Mouse (Mus musculus) CD8-positive naive resting alpha-beta T cell, adult 2 months (primary cell): ENCODE results near the gene C1ra.
"Not testable (repeated sequence)": the region's sequence is repeated elsewhere in the genome, so short reads cannot be mapped to it uniquely, and the experiment has no call there.

Experiments
- DNase-seq, 2 experiments: peaks; one replicate each; pipeline ENCODE4 v3.0.0; 2022; ENCODE audit warnings: low read depth in 2 of 2, low spot score in 2 of 2

The C1ra gene

DNA sequence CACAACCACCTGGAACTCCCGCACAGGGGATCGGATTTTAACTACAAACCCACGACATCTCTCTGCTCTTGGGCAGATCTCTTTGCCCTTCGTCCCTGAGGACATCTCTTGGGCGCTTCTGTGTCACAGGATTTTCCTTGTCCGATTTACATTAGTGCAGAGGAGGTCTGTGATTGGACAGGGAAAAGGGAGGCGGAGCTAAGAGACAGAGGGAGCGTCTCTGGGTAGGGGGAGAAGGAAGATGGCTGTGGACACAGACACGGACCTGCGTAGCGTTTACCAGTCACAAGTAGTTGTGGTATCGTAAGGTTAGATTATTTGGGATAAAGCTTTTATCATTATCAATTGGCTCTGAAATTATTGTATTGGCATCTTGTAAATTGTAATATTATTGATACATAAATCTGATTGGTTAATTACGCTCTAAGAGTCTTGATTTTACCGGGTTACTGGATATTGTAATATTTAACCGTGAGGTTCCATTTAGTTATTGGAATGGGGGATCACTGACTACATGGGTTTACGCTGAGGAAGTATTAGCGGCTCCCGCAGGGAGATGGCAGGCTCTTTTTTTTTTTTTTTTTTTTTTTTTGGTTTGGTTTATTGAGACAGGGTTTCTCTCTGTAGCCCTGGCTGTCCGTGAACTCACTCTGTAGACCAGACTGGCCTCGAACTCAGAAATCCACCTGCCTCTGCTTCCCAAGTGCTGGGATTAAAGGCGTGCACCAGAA lies 26.6 kb upstream of the C1ra start:
- no peak for DNase-seq

DNA sequence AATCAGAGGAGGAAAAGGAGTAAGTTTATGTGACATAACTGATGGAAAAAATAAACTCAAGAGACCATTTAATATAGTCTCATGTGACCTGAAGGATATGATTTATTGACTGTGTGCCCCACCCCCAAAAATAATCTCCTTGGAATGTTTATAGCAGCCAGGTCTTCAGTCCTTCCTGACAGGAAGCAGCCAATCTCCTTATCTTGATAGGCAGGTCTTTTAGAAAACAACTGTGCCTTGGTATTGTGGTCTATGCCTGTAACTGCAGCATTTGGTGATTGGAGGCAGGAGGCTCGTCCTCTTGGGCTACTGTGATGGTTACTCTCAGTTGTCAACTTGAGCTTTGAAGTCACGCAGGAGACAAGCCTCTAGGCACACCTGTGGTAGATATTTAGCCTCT lies 24.7 kb upstream of the C1ra start:
- DNase-seq = no peak

DNA sequence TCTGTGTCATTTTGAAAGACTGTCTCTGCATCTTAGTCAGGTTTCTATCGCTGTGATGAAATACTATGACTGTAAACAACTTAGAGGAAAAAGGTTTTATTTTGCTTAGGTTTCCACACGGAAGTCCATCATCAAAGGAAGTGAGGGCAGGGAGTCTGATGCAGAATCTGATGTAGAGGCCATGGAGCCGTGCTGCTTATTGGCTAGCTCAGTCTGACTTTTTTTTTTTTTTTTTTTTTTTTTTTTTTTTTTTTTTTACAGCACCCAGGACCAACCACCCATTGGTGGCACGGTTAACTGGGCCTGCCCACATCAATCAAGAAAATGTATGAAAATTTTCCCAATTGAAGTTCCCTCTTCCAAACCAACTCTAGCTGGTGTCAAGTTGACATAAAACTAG lies 23.3 kb upstream of the C1ra start:
- no peak for DNase-seq

DNA sequence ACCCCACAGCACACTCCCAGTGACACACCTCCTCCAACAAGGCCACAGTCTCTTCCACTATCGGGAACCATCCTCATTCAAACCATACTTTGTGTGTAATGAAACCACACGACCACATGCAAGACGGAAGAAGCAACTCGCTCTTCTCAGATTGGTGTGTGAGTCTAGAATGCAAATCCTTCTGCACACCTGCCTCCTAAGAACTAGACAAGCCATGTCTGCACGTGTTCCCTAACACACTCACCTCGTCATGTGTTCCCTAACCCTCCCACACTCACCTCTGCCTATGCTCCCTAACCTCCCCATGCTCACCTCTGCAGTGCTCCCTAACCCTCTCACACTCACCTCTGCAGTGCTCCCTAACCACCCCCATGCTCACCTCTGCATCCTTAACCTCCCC lies 20.8 kb upstream of the C1ra start:
- no peak for DNase-seq

DNA sequence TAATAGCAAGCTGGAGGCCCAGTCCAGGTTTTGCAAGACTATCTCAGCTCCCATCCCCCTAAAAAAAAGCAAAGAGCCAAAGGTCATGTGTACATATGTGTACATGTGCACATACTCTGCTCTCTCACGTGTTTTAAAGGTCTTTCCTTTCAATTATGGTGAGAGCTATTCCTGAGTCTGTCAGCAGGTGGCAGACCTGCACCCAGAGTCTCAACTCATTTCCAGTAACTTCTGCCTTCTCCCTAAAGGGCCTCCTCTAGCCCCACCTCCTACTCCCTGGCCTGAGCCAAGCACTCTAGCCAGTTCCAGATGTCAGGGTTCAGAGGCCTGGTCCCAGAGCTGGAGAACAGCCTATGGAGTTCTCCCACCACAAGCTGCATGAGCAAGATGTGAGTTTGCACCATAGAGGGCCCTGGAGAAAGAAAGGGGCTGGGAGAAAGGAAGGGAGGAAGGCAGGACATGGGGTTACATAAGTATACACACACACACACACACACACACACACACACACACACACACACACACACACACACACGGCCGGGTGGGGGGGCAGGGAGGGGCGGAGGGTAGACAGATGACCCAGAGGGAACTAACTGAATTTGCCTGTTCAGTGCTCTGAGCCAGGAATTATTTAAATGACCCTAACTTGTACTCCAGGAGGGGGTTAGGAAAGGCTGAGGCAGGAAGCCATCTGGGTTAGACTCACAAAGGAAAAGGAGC lies 19.2 kb upstream of the C1ra start, which contains the start of gene C1rl:
TSS of gene C1rl (plus strand) at position 272 of the 720 bp plus-strand sequence.
- DNase-seq = peak; percentile 10 to 54

DNA sequence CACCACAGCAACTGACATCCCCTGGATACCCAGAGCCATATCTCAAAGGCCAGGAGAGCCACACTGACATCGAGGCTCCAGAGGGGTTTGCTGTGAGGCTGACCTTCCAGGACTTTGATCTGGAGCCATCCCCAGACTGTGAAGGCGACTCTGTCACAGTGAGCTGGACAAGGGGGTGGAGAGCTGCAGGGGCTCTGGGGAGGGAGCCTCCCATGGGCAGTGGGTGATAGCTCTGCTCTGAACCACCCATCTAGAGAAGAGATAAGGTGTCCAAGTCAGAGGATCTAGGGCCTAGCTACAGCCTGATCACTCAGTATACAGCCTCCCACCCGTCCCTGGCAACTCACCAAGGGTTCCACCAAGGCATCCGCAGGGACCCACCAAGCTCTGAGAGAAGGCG lies 18.3 kb upstream of the C1ra start:
- DNase-seq = no peak

DNA sequence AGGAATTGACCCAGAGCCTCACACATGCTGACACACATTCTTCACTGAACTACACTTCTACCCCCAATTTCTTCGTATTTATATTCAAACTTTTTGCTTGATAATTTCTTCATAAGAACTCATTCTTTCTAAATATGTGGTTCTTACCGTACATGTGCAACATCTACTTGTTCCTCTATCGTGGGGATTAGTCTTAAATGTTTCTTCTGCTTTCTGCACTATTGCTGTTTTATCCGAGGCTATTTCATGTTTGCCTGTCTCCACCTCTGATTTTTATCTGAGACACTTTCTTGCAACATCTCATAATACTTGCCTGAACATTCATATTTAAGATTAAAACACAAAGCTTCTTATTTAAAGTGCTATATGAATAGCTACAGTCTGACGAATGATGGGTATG lies 16.2 kb upstream of the C1ra start:
- no peak for DNase-seq

DNA sequence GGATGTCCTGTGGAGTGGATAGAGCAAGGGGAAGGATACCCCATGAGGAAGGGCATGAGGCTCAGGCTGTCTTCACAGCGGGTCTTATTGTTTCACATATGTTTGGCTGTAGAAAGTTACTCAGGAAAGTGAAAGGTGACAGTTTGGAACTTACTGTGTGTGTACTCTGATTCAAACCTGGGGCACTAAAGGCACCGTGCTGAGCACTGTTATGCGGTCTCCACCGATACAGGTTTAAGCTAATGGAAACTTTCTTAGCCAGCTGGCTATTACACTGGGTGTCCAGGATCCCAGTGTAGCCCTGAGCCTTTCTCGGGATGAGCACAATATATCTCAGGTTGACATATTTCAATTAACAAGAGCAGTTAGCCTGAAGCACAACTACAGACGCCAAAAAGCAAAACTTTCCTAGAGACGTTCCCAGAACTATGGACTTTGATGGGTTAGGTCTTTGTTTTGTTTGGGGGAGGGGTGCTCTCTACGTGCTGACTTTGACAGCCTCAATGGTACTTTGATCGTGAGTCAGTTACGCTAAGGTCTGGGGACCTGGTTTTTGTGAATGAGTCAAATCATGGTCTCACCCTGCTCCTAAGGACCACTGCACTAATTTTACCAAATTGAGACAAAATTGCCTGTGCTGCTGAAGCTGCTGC lies 12.2 kb upstream of the C1ra start:
- DNase-seq = no peak

DNA sequence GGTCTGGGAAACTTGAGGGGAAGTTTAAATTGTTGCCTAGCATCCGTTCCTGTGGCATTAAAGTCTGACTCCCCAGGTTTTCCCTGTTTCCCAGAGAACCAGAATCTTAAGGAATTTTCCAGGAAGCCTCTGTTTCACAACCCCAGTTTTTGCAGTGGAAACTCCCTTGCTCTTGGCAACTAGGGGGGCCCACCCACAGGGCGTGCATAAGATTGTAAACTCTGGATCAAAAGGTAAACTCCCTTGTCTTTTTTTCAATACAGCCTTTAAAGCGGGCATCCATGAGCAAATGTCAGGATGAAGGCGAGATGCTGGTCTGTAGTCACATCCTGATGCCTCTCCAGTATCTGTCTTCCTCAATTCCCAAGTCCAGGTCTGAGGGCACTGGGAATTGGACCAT lies 10.7 kb upstream of the C1ra start:
- DNase-seq = no peak

DNA sequence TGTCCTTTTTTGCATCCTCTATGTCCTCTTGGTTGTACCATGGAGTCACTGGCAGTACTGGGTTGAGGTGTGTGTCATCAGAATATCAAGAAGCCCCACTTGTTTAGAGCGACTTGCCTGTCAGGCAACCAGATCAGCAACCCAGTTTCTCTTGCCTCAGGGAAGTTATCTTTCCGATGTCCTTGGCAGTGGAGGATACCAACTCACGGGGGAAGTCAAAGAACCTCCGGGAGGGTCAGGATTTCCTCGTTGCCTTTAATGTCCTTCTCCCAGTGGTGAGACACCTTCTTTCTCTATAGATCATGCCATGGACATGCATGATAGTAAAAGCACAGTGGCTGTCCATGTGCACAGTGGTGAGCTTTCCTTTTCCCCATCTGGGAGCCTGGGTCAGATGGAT lies 10.2 kb upstream of the C1ra start:
- no peak for DNase-seq

DNA sequence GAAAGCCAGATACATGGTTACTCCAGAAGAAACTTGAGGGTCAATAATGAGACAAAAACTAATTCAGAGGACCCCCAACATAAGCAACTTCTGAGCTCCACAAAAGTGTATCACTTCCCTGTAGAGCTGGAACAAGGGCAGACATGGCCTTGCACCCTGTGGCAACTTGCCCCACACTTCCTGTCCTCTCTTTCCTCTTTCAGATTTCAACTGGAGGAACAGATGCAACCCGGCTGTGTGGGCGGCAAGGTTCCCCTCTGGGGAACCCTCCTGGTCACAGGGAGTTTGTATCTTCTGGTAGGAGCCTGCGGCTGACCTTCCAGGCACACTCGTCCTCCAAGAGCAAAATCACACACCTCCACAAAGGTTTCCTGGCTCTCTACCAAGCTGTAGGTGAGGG lies 7.2 kb upstream of the C1ra start:
- DNase-seq = no peak

DNA sequence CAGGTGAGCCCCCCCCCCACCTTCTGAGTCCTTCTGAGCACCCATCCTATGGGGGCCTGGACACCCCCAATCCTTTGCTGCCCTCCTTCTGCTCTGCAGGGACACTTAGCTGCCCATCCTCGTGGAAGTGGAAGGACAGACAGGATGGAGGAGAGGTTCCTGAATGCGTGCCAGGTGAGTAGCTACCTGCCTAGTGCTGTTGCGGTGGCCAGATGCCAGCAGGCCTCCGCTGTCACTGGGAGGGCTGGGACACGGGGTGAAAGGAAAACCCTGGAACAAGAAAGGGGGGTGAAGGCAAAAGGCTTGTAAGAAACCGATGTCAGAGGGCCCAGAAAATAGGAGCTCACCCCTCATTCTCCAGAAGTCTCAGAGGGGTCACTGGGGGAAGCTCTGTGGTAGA lies 5.2 kb upstream of the C1ra start:
- no peak for DNase-seq

DNA sequence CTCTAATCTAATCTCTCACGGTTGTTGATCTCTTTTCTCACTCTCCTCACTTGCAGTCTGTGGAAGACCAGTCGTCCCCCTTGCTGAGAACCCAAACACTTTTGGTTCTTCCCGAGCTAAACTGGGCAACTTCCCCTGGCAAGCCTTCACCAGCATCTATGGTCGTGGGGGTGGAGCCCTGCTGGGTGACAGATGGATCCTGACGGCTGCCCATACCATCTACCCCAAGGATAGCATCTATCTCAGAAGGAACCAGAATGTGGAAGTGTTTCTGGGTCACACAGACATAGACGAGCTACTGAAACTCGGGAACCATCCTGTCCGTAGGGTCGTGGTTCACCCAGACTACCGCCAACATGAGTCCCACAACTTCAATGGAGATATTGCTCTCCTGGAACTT lies 3.9 kb upstream of the C1ra start:
- DNase-seq = no peak

DNA sequence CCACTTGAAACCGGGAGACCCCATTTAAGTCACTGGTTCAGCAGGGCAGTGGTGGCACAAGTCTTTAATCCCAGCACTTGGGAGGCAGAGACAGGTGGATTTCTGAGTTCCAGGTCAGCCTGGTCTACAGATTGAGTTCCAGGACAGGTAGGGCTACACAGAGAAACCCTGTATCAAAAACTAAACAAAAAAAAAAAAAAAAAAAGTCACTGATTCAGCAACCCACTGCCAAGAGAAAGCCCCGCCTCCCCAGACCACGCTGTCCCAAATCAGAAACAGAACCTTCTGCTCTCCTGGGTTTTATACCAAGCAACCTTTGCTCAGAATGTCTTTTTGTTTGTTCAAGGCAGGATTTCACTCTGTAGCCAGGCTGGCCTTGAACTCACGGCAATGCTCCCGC lies 3.0 kb upstream of the C1ra start:
- DNase-seq = not testable (repeated sequence)

DNA sequence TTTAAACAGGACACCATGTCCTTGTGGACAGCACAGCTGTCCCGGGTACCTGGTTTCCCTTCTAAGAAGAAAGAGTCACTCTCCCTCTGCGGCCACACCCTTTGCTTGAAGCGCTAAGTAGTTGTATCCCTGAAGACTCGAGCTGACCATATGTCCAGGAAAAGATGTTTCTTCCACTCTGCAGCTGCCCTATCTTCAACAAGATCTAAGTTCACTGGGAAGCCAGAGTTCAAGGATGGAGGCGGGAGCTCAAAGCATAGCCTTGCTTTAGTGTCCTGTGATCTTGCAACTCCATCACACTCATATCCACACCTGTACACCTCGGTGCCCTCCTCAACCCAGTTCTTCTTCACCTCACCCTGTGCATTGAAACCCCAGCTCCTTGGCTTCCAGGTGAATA lies 269 bp upstream of the C1ra start:
- no peak for DNase-seq

DNA sequence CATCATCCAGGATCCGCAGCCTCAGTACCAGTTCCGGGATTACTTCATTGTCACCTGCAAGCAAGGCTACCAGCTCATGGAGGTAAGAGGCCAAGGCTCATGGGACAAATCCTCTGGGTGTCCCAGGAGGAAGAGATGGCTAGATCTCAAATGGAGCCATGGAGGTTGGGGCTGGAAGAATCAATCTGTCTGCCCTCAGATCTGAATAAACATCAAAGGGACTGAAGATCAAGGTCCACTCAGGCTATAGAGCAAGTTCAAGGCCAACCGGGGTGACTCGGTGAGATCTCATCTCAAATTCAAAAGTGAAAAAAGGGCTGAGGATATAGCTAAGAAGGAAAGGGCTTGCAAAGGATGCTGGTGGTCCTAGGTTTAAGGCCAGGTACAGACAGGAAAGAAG lies 5.5 kb downstream of the C1ra start:
- not testable (repeated sequence) for DNase-seq

DNA sequence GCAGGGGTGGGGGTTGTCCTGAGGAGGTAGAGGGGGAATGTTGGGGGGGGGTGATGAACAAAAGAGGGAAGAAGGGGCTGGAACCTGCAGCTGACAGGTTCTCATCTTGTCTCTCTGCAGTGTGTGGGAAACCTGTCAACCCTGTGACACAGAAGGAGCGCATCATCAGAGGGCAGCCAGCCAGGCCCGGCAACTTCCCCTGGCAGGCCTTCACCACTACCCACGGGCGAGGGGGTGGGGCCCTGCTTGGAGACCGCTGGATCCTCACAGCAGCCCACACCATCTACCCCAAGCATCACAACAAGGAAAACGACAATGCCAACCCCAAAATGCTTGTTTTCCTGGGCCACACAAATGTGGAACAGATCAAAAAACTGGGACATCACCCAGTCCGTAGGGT lies 9.9 kb downstream of the C1ra start:
- DNase-seq = not testable (repeated sequence)

DNA sequence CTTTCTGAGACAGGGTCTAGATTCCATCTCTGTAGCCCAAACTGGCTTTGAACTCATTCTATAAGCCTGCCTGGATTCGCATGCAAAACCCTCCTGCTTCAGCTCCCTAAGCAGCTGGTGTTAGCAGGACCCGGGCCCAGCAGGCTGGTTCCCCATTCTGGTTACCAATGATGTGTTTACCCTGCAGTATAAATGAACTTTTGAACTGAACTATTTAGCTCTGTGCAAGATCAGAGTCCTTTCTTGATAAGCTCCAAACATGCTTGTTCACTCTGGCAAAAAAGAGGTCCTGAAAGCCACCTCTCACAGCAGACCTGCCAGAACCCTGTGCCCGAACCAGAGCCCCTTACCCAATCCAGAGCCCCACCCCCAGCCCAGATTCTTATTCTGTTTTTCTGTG lies 15.7 kb downstream of the C1ra start:
- no peak for DNase-seq

DNA sequence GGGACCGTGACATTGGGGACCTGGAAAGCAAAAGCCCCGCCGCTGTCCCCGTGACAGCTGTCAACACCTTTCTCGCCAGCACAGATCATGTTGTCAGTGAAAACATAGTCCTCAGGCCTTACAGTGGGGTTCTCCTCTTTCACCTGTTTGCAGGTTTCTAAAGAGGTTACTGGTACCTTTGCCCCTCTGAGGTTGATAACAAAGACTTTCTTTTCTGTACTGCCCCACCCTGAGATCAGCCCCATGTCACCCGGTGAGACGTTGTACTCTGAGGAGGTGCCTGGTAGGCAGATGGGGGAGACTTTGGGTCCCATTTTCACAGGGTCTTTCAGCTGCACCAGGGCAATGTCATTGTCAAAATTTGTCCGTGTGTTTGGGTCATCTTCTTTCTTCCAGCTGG lies 18.9 kb downstream of the C1ra start:
- DNase-seq = no peak

DNA sequence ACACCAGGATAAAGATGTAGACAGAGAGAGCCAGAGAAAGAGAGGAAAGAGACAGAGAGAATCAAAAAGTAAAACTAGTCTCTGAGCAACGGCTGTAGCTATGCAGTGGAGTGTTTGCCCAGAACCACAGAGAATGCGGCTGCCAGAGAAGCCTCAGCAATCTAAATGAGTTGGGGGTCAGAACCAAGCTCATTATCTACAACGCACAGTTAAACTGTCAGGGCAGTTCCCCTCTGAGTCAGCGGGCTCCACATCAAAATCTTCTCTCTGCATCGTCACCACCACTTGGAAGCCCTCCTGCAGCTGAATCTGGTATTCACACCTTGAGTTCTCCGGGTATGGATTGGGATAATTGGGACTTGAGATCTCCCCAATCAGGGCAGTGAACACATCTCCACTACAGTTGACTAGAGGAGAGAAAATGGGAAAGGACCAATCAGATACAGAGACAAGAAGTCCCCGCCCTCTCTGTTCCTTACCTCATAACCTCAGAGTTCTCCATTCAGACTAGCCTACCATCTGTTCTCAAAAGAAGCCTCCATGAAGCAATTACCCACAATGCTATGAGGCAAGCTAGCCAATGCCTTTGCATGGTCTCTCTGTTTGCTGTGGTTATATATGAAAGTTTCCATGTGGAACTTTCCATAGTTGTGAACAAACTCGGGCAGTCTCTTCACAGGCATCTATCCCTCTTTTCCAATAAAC lies 24.1 kb downstream of the C1ra start:
- not testable (repeated sequence) for DNase-seq

DNA sequence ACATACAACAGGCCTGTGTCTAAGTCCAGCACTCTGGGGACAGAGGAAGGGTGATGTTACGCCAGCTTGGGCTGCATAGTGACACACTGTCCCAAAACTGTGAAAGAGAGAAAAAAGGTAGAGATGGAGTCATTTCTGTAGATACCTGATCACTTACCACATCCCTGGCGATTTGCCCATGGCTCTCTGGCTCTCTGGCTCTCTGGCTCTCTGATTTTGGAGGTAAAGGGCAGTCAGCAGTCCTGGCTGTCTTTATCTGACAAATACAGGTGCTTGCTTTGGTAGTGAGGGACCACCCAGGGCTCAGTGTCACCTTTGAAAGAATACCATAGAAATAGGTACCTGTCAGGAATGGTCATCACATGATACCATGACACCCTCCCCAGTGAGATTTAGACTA lies 29.0 kb downstream of the C1ra start:
- DNase-seq = not testable (repeated sequence)

DNA sequence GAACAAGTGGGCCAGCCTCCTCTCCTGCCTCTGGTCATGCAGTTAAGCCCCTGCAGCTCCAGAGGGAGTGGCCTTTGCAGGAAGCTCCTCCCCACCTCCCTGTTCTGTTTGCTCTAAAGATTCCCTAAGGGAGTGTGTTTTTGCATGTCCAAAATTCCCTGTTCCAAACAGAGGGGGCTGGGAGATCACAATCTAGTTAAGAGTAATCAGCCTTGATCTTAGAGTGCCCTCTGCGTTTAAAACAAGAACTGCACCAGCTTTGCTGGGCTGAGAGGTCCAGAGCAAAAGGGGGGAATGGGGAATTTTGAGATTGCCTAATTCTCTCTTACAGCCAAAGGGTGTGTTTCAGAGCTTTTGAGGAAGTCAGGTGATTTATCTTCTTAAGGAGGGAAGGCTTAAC lies 30.1 kb downstream of the C1ra start, which contains the start of gene C1s1:
TSS of gene C1s1 (minus strand) at position 76 of the 400 bp plus-strand sequence.
- not testable (repeated sequence) for DNase-seq
